In genomic region chr3:146097861-146098260, GRCm38 (mm10) we compare ENCODE assay signal across 26 mouse cellular contexts. TPM values are rescaled to one million over a fixed set of nuclear protein-coding genes. Genes with fewer than 3 reads are reported as not detected.
"Had no signal": no experiment of that assay in that cellular context is flagged by ENCODE, and none has a peak within 500 bp of the region (broad histone marks: within the 10 kb centered on the region; RNA-seq: fewer than 3 reads in every experiment).

No protein-coding gene starts in this region.

- H3K27me3 ChIP-seq: heart, embryonic 13.5 days; heart, embryonic 15.5 days; hindbrain, embryonic 13.5 days; hindbrain, embryonic 15.5 days; limb, embryonic 12.5 days had no signal

- H3K4me2 ChIP-seq: heart, embryonic 11.5 days; heart, embryonic 13.5 days; heart, embryonic 15.5 days; hindbrain, embryonic 13.5 days; hindbrain, embryonic 15.5 days; limb, embryonic 12.5 days had no signal

- DNase-seq: gastrocnemius, postnatal 14 days; gastrocnemius, postnatal 36 days; heart, adult 2 months; heart, postnatal 14 days; heart, postnatal 36 days; kidney, adult 11 months; kidney, adult 2 months; kidney, adult 9 months; kidney, postnatal 10 days; kidney, postnatal 25 days; kidney, postnatal 4 days; liver had no signal

- H3K36me3 ChIP-seq: heart, embryonic 13.5 days; heart, embryonic 15.5 days; hindbrain, embryonic 13.5 days; hindbrain, embryonic 15.5 days; limb, embryonic 10.5 days; limb, embryonic 12.5 days had no signal

- H3K9ac ChIP-seq: heart, embryonic 13.5 days; heart, embryonic 15.5 days; hindbrain, embryonic 13.5 days; hindbrain, embryonic 15.5 days; limb, embryonic 12.5 days had no signal

- H3K4me3 ChIP-seq: heart, adult 2 months; heart, embryonic 13.5 days; heart, embryonic 15.5 days; hindbrain, embryonic 13.5 days; hindbrain, embryonic 15.5 days; layer of hippocampus, adult 2 months; left cerebral cortex, adult 2 months; limb, embryonic 10.5 days; limb, embryonic 12.5 days had no signal

- H3K4me1 ChIP-seq: hindbrain, embryonic 13.5 days; hindbrain, embryonic 15.5 days; limb, embryonic 12.5 days had no signal

- ATAC-seq: hindbrain, postnatal 0 days; intestine, embryonic 16.5 days had no signal

- H3K9me3 ChIP-seq: heart, embryonic 15.5 days; hindbrain, embryonic 13.5 days; hindbrain, embryonic 15.5 days; limb, embryonic 10.5 days; limb, embryonic 12.5 days had no signal

- H3K27ac ChIP-seq: heart, adult 2 months; heart, embryonic 13.5 days; heart, embryonic 15.5 days; hindbrain, embryonic 13.5 days; hindbrain, embryonic 15.5 days; hindbrain, postnatal 0 days; layer of hippocampus, adult 2 months; left cerebral cortex, adult 2 months; limb, embryonic 10.5 days; limb, embryonic 12.5 days had no signal

RNA-seq across cellular contexts. Expression of gene Wdr63, which starts 10.1 kb away (rescaled TPM):
- polyA plus RNA-seq: frontal cortex, adult 2 months; heart, embryonic 13.5 days; heart, postnatal 0 days; intestine, embryonic 14.5 days; intestine, embryonic 16.5 days; kidney, adult 2 months; limb, embryonic 10.5 days; limb, embryonic 12.5 days had no signal

RNA-seq across cellular contexts. Expression of gene Mcoln3, which starts 19.4 kb away (rescaled TPM):
- polyA plus RNA-seq: frontal cortex, adult 2 months; heart, adult 2 months had no signal

RNA-seq across cellular contexts. Expression of gene Mcoln2, which starts 51.8 kb away (rescaled TPM):
- polyA plus RNA-seq: frontal cortex, adult 2 months had no signal
